Mouse (Mus musculus): ENCODE measurements at regions not wholly inside any gene's neighbourhood (a gene's known extent, or its start where the extent isn't known, plus 50 kb on each side); places are given as distances from the start of the nearest gene placed in this dataset.

- DNase-seq (ENCODE audit: low read depth) = no peak
Observed at GRCm38 (mm10) chr3:107826241-107826760, 50.7 kb upstream of the Eps8l3 start.

- DNase-seq (ENCODE audit: low read depth) = no peak
Observed at GRCm38 (mm10) chr3:107825468-107825867, 51.6 kb upstream of the Eps8l3 start.

GRCm38 (mm10) chr3:107824378-107824777, 52.7 kb upstream of the Eps8l3 start:
- DNase-seq (ENCODE audit: low read depth) = no peak

GRCm38 (mm10) chr3:107823655-107824266, 53.3 kb upstream of the Eps8l3 start:
- no peak for DNase-seq (ENCODE audit: low read depth)

- no peak for DNase-seq (ENCODE audit: low read depth)
Observed at GRCm38 (mm10) chr3:107823177-107823576, 53.9 kb upstream of the Eps8l3 start.

GRCm38 (mm10) chr3:107822499-107822898, 54.5 kb upstream of the Eps8l3 start:
- DNase-seq (ENCODE audit: low read depth) = no peak

GRCm38 (mm10) chr3:107821952-107822351, 55.1 kb upstream of the Eps8l3 start:
- DNase-seq (ENCODE audit: low read depth) = no peak

GRCm38 (mm10) chr3:107819622-107820021, 57.4 kb upstream of the Eps8l3 start:
- no peak for DNase-seq (ENCODE audit: low read depth)

GRCm38 (mm10) chr3:107818616-107819495, 58.2 kb upstream of the Eps8l3 start:
- DNase-seq (ENCODE audit: low read depth) = peak; percentile 59

GRCm38 (mm10) chr3:107816031-107816430, 55.8 kb upstream of the Csf1 start:
- DNase-seq (ENCODE audit: low read depth) = no peak

- no peak for DNase-seq (ENCODE audit: low read depth)
Observed at GRCm38 (mm10) chr3:107814280-107814679, 54.0 kb upstream of the Csf1 start.

GRCm38 (mm10) chr3:107812885-107813284, 52.6 kb upstream of the Csf1 start:
- DNase-seq (ENCODE audit: low read depth) = no peak

- no peak for DNase-seq (ENCODE audit: low read depth)
Observed at GRCm38 (mm10) chr3:107812341-107812740, 52.1 kb upstream of the Csf1 start.

- no peak for DNase-seq (ENCODE audit: low read depth)
Observed at GRCm38 (mm10) chr3:107810452-107811050, 50.3 kb upstream of the Csf1 start.

Data from c-Kit-positive CD71-negative TER-119-negative erythroid progenitor cells, embryonic 14.5 days (primary cell).